ENCODE assay signal across 19 mouse cellular contexts in genomic region chr7:71232821-71233815, GRCm38 (mm10).
DNase-seq lines count a peak whose midpoint lies in the region; ATAC-seq and TF ChIP-seq lines count a peak whose summit lies in the region.
"Had no signal": no experiment of that assay in that cellular context is flagged by ENCODE, and none has a peak within 500 bp of the region (broad histone marks: within the 10 kb centered on the region; RNA-seq: fewer than 3 reads in every experiment).

No protein-coding gene starts in this region.

- TF ChIP-seq EP300 in stomach, postnatal 0 days (optimal IDR thresholded peaks at IDR 0.05), result no peak

- no peaks in the 10 kb centered on the region for H3K36me3 ChIP-seq in heart, embryonic 12.5 days
- H3K36me3 ChIP-seq in stomach, embryonic 14.5 days (ENCODE audit: control insufficient read depth, insufficient read depth, low read length), result no peaks in the 10 kb centered on the region
- H3K36me3 ChIP-seq in stomach, postnatal 0 days (ENCODE audit: control insufficient read depth, insufficient read depth, low read length), result no peaks in the 10 kb centered on the region
- H3K36me3 ChIP-seq in stomach, embryonic 15.5 days, result no peaks in the 10 kb centered on the region
- H3K36me3 ChIP-seq: embryonic facial prominence, embryonic 12.5 days; G1E; hindbrain, embryonic 12.5 days; liver, embryonic 13.5 days; midbrain, embryonic 15.5 days; neural tube, embryonic 12.5 days had no signal

- peaks cover 26% of the 10 kb centered on the region for H3K4me1 ChIP-seq in heart, embryonic 12.5 days (replicated peaks)
- H3K4me1 ChIP-seq in stomach, embryonic 14.5 days (ENCODE audit: control insufficient read depth, insufficient read depth, low read length), result peaks cover 19% of the 10 kb centered on the region
- no peaks in the 10 kb centered on the region; the same call in 1 of the 2 replicates for H3K4me1 ChIP-seq in stomach, postnatal 0 days (replicated peaks; ENCODE audit: control insufficient read depth, insufficient read depth)
- H3K4me1 ChIP-seq in stomach, embryonic 15.5 days, result peaks cover 10% of the 10 kb centered on the region; the same call in 1 of the 2 replicates
- H3K4me1 ChIP-seq: liver, embryonic 13.5 days; midbrain, embryonic 15.5 days; neural tube, embryonic 12.5 days had no signal

- H3K4me2 ChIP-seq in heart, embryonic 12.5 days, result no peak overlapping the region
- H3K4me2 ChIP-seq in stomach, embryonic 14.5 days (replicated peaks; ENCODE audit: low read depth, low read length), result no peak overlapping the region
- H3K4me2 ChIP-seq in stomach, postnatal 0 days (replicated peaks; ENCODE audit: low read depth), result no peak overlapping the region
- no peak overlapping the region for H3K4me2 ChIP-seq in stomach, embryonic 15.5 days
- H3K4me2 ChIP-seq: embryonic facial prominence, embryonic 12.5 days; hindbrain, embryonic 12.5 days; liver, embryonic 13.5 days; midbrain, embryonic 15.5 days; neural tube, embryonic 12.5 days had no signal

- peaks cover 8% of the 10 kb centered on the region for H3K27me3 ChIP-seq in heart, embryonic 12.5 days (replicated peaks)
- no peaks in the 10 kb centered on the region for H3K27me3 ChIP-seq in stomach, embryonic 14.5 days (ENCODE audit: control insufficient read depth, insufficient read depth, low read length)
- H3K27me3 ChIP-seq in stomach, postnatal 0 days (ENCODE audit: control insufficient read depth, insufficient read depth, low read length), result no peaks in the 10 kb centered on the region
- no peaks in the 10 kb centered on the region for H3K27me3 ChIP-seq in stomach, embryonic 15.5 days (replicated peaks)
- H3K27me3 ChIP-seq: embryonic facial prominence, embryonic 12.5 days; hindbrain, embryonic 12.5 days; liver, embryonic 13.5 days; midbrain, embryonic 15.5 days; neural tube, embryonic 12.5 days had no signal

- intact Hi-C loops in heart, postnatal 25 days (cut with DNase I), result loop anchor here (5.0 to 10.0 kb wide), 4 partner anchors 74 to 888 kb away; no protein-coding TSS in a partner anchor

- no peak overlapping the region for H3K4me3 ChIP-seq in heart, embryonic 12.5 days
- H3K4me3 ChIP-seq in stomach, embryonic 14.5 days (ENCODE audit: low read depth, low read length), result no peak overlapping the region
- no peak overlapping the region for H3K4me3 ChIP-seq in stomach, postnatal 0 days (ENCODE audit: low read depth, low read length)
- H3K4me3 ChIP-seq in stomach, embryonic 15.5 days (replicated peaks), result no peak overlapping the region
- H3K4me3 ChIP-seq: embryonic facial prominence, embryonic 12.5 days; hindbrain, embryonic 12.5 days; liver, embryonic 13.5 days; midbrain, embryonic 15.5 days; neural tube, embryonic 12.5 days had no signal

- WGBS in heart, embryonic 12.5 days, result 69% methylated on average over 8 of the region's 8 CpGs
- 47% methylated on average over 8 of the region's 8 CpGs for WGBS in stomach, embryonic 14.5 days
- whole genome bisulfite sequencing in stomach, postnatal 0 days, result 48% methylated on average over 8 of the region's 8 CpGs
- WGBS in stomach, embryonic 15.5 days, result 52% methylated on average over 8 of the region's 8 CpGs

- TF ChIP-seq CTCF in stomach, postnatal 0 days (IDR thresholded peaks at IDR 0.05; ENCODE audit: low read depth), result no peak

- DNase-seq in heart, postnatal 25 days (ENCODE audit: low spot score), result no peak
- DNase-seq in kidney, postnatal 14 days, result peak; percentile 23
- no peak for DNase-seq in kidney, postnatal 25 days
- DNase-seq in stomach, postnatal 0 days (ENCODE audit: low spot score), result no peak
- DNase-seq in layer of hippocampus, adult 11-12 months (ENCODE audit: low spot score), result no peak
- DNase-seq: cerebellum, adult 11-12 months; gastrocnemius, postnatal 14 days; layer of hippocampus, adult 9-11 months; liver, embryonic 13.5 days; right cerebral cortex, postnatal 25 days had no signal

- H3K27ac ChIP-seq in heart, embryonic 12.5 days (ENCODE audit: poor library complexity, severe bottlenecking), result peak overlapping the region; percentile 21; the same call in 1 of the 2 replicates
- peak overlapping the region; percentile 29; the same call in 1 of the 2 replicates for H3K27ac ChIP-seq in stomach, embryonic 14.5 days (ENCODE audit: low read length)
- no peak overlapping the region for H3K27ac ChIP-seq in stomach, postnatal 0 days (replicated peaks)
- H3K27ac ChIP-seq in stomach, embryonic 15.5 days, result 0 out of 2 replicates have a peak overlapping the region, but pooled peaks have one; percentile 36
- H3K27ac ChIP-seq: embryonic facial prominence, embryonic 12.5 days; hindbrain, embryonic 12.5 days; liver, embryonic 13.5 days; midbrain, embryonic 15.5 days; neural tube, embryonic 12.5 days had no signal

- 0 out of 2 replicates have a peak, but pooled peaks have one; percentile 5 for ATAC-seq in heart, embryonic 12.5 days (ENCODE audit: insufficient number of reproducible peaks, low FRiP score)
- ATAC-seq in stomach, embryonic 14.5 days (ENCODE audit: insufficient number of reproducible peaks, insufficient read depth, low FRiP score, low read depth), result no peak
- no peak for ATAC-seq in stomach, postnatal 0 days (ENCODE audit: low FRiP score, low TSS enrichment)
- no peak for ATAC-seq in stomach, embryonic 15.5 days (ENCODE audit: insufficient read depth, low FRiP score, low read depth)
- ATAC-seq: intestine, embryonic 16.5 days; midbrain, embryonic 15.5 days had no signal

- H3K9ac ChIP-seq in heart, embryonic 12.5 days, result no peak overlapping the region
- no peak overlapping the region for H3K9ac ChIP-seq in stomach, embryonic 14.5 days (replicated peaks; ENCODE audit: low read depth, low read length)
- no peak overlapping the region for H3K9ac ChIP-seq in stomach, postnatal 0 days (ENCODE audit: low read length)
- no peak overlapping the region for H3K9ac ChIP-seq in stomach, embryonic 15.5 days
- H3K9ac ChIP-seq: embryonic facial prominence, embryonic 12.5 days; hindbrain, embryonic 12.5 days; liver, embryonic 13.5 days; midbrain, embryonic 15.5 days; neural tube, embryonic 12.5 days had no signal

- H3K9me3 ChIP-seq in heart, embryonic 12.5 days (replicated peaks), result no peaks in the 10 kb centered on the region
- H3K9me3 ChIP-seq in stomach, embryonic 14.5 days (ENCODE audit: control insufficient read depth, low read depth, low read length), result no peaks in the 10 kb centered on the region
- no peaks in the 10 kb centered on the region for H3K9me3 ChIP-seq in stomach, postnatal 0 days (ENCODE audit: control insufficient read depth, low read length)
- no peaks in the 10 kb centered on the region for H3K9me3 ChIP-seq in stomach, embryonic 15.5 days
- H3K9me3 ChIP-seq: embryonic facial prominence, embryonic 12.5 days; hindbrain, embryonic 12.5 days; liver, embryonic 13.5 days; midbrain, embryonic 15.5 days; neural tube, embryonic 12.5 days had no signal
